Mouse (Mus musculus): ENCODE results near the gene Nek7.

DNA sequence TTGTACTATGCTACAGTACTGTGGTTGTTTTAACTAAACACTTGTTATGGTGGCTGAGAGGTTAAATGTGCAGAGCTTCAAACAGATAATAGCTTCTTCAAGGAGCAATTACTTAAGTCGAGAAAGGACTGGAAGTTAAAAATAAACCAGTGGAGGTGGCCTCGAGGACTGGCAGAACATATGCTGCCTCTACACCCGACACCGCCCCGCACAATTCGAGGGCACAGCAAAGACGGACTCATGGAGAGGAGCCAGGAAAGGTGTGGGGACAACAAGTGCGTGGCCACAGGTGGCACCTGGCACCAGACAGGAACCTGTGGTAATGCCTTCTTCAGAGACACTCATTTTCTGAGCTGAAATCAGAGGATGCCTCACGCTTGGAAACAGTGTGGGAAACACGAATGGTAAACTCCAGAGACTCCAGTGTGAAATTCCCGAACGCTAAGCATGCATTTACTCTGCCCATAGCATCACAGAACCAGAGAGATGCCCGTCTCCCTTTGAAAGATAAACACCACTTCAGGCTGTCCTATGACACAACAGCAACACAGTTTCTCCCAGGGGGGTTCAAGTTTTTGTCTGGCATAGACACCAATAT is 112.4 kb downstream of the Nek7 start:
- TF ChIP-seq POLR2A (IDR thresholded peaks at IDR 0.05; ENCODE audit: insufficient read depth, low read depth, low read length) = no peak
- no peak for TF ChIP-seq CTCF (IDR thresholded peaks at IDR 0.05)
- no peak for TF ChIP-seq EP300 (IDR thresholded peaks at IDR 0.05; ENCODE audit: insufficient read depth, low read depth, low read length)

Measured in heart, adult 2 months (tissue).